Mouse (Mus musculus) ES-CJ7 (cell line): ENCODE measurements around the gene Tmem221.

Experiments
- DNase-seq: peaks from one replicate; pipeline ENCODE4 v3.0.0; 2011; ENCODE audit warnings: low read depth, low spot score

The Tmem221 gene

DNA sequence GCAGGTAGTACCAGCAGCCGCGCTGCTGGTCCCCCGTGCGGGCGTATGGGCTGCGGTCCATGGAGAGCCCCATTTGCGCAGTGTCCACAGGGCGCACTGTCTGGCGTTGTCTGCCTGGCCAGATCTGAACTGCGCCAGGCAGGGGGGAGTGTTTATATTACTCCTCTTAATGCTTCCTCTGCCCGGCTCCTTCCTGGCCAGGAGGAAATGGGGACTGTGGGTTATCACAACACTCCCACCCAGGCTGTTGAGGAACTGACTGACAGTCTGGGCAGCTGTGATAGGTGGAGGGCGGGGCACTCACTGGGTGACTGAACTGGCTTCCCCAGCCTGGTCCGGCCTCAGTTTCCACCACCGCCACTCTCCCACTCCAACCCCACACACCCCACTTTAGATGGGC, 47.0 kb downstream of the Tmem221 start, which contains the start of gene Plvap:
Gene Plvap, minus strand, starts transcription at position 109 of the 400 bp plus-strand sequence.
- no peak for DNase-seq

DNA sequence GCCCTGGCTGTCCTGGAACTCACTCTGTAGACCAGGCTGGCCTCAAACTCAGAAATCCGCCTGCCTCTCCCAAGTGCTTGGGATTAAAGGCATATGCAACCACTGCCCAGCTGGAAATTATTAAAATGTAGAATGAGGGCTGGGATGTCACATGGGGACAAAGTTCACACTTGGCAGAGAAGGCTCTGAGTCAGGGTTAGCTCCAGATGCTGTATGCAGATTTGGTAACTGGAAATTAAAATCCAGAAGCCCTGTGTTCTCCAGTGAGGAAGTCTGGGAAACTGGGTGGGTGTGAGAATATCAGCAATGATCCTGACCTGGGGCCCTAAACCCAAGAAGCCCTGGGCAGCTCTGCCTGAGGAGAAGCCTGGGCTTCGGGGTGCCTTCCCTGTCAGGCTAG, 49.4 kb downstream of the Tmem221 start:
- DNase-seq = no peak

DNA sequence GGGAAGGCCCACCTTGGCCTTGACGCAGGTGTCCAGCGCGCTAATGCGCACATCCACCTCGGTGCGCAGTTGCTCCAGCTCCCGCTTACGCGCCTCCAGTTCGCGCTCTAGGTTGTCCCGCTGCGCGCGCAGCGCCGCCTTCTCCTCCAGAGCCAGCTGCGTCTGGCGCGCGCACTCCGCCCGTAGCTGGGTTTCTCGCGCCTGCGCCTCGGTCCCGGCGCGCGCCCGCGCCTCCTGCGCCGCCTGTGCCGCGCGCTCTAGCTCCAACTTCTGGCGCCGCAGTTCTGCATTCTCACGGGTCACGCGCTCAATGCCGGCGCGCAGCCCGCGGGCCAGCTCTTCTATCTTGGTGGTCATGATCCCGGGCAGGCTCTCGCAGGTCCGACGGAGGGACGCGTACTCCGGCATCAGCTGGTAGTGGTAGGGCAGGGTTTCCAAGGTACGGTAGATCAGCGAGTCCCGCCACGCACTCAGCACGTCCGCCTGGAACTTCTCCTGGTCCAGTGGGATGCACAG, 51.0 kb downstream of the Tmem221 start:
- DNase-seq = peak; percentile 96

DNA sequence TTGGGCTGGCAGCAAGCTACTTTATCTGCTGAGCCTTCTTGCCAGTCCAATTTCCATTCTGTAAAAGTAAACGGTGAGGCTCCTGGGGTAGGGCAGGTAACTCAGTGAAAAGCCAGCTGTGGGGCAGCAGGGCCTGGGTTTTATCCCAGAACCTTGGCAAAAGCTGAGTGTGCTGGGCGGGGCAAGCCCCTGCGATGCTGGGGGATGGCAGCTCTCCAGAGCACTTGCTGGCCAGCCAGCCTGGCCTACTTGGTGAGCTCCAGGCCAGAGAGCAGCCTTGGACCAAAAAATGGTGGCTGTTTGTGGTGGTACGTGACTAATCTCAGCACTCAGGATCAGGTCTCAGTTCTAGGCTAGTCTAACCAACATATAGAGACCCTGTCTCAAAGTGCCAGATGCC, 52.7 kb downstream of the Tmem221 start:
- DNase-seq = no peak

DNA sequence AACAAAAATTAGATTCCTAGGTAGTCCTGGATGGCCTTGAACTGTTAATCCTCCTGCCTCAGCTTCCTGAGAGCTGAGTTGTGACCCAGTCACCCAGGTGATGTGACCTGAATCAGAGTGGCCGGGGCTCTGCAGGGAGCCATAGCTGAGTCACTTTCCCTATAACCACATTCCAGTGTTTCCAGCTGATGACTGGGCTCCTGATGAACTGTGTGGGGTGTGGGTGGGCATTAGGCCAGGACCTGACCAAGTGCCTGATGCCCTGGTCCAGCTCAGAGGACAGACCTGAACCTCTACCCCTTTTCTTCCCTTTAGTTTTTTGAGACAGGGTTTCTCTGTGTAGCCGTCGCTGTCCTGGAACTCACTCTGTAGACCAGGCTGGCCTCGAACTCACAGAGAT, 53.3 kb downstream of the Tmem221 start:
- DNase-seq = no peak

DNA sequence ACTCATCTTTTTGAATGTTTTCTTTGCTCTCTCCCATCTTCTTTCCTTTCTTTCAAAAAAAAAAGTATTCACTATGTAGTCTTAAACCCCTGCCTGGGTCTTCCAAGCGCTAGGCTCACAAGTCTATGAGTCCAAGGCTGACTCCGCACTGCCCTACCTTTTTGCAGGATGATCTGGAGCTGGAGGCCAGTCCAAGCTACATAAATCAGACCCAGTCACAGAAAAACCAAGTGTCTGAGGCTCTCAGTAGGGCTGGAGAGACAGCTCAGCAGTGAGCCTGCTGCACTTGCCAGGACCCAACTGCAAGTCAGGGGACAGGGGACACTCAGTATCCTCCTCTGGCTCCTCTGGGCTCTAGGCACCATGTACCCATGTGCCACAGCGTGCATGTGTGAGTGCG, 54.3 kb downstream of the Tmem221 start:
- no peak for DNase-seq
